Mouse (Mus musculus) gastrocnemius, postnatal 4 days (tissue): ENCODE data around the gene Tbx4. TPM values are rescaled to one million over a fixed set of nuclear protein-coding genes. Genes with fewer than 3 reads are reported as not detected.

Experiments used
- DNase-seq, 2 experiments: peaks; one replicate each; pipeline ENCODE4 v3.0.0; 2021 to 2022; ENCODE audit warnings: low spot score in 2 of 2, mixed read lengths in 2 of 2
- total RNA-seq, 2 experiments: library from RNA; stranded (reverse); gene quantifications; 2 replicates each; pipeline ENCODE4 v1.2.3; 2021

Gene Tbx4
- total RNA-seq, 2 experiments from 2014 or later, result 5.8 to 6.2 TPM

DNA sequence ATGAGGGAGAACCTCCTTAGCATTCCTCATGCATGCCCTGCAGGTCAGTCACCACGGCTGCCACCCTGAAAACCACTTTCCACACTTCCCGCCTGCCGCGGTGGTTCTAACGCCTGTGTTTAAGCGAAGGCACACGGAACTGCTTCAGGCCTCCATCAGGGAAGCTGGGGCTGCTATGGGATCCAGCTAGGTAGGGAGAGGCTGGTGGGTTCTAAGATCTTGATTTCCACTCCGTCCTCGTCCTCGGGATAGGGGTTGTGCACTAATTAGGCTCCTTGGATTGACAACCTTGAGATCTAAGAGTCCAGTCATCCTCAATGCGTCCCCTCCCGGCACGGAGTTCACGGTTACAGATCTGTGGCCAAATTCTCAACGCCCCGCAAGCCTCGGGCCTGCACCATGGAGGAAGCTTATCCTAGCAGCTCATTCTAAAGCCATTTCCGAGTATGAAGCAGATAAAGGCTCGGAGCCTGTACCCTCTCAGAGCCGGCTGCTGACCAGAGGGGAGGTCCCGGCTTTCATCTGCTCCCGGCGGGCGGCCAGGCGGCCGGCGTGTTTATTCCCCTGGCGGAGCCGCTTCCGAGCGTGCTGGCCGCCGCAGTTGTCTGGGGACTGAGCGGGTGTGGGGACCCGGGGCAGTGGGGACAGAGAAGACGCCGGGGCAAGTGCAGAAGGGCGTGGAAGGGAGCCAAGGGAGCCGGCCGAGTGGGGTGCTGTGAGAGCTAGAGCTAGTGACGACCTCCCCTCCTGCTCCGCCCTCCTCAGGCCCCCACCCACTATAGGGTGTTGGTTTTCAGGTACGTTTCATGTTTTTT is 8.7 kb downstream of the Tbx4 start:
- DNase-seq, result peak in 1 of 2 experiments; percentile 58

GRCm38 (mm10) chr11:85896335-85896985 is 10.2 kb downstream of the Tbx4 start:
- DNase-seq, result peak in 1 of 2 experiments; percentile 43

DNA sequence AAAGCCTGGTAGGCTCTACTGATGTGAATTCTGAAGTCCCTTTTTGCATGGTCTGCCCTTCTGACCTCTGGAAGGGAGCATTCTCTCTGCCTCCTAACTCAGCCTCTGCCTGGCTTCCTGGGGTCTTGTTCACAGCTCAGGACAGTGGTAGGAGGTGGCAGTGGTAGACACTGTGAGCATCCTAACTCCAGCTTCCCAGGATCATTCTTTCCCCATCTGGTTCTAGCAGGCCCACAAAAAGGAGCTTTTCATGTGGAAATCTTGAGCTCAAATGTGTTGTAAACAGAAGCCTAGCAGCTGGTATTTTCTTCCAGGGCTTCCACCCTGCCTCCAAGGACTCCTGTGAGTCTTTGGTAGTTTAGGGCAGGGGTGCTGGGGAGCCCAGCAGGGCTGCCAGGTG is 14.1 kb downstream of the Tbx4 start:
- DNase-seq, result no peak

DNA sequence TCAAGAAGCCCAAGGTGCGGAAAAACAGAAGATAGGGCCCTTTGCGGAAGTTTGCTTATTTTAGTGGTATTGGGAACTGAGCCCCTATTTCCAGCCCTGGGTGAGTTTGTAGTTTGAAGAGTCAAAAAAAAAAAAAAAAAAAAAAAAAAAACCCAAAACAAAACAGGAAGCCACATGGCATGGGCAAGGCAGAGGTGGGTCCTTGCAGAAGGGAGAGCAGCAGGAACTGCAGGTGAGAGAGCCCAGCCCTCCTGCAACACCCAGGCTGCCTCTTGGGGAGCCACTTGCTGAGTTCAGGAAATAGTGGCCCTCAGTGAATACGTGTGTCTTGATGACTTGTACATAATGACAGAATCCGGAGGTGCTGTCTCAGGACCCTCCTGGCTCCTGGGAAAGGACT is 23.3 kb downstream of the Tbx4 start:
- DNase-seq, result no peak

GRCm38 (mm10) chr11:85910133-85910532 is 23.9 kb downstream of the Tbx4 start:
- no peak for DNase-seq

GRCm38 (mm10) chr11:85913506-85913905 is 27.3 kb downstream of the Tbx4 start:
- DNase-seq, result peak in 1 of 2 experiments; percentile 43

DNA sequence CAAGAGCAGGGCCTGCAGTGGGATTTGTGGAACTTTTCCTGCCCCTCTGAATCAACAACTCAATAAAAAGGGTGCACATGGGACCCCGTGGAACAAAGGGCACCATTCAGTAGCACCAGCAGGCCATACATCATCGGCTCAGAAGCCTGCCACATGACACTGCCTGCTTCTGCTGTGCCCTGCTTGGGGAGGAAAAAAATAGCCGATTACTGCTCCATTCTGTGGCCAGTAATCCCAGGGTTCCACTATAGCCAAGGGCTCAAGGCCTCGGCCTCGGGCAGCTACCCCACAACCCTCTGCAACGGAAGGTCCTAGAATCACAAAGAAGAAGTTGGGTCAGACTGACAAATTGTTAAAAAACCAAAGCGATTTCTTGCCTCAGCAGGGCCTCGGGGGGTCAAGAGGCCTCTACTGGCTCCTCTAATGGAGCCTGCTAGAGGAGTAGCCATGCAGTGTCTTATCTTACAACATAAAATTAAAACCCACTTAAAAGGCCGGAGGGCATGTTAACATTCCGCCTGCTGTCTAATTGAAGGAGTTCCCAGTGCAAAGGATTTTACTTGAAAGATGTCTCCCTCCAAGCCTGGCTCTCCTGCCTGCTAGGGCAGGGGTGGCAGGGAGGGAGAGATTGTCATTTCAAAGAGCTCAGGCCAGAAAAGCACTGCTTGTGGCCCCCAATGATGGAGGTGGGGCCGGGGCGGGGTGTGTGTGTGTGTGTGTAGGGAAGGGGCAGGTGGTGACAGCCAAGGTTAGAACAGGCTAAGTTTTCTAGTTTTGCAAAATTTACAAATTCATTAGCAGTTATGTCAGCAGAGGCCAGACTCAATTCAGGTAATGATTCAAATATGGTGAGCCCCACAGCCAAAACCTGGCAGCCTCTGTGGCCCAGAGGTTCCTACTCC is 31.1 kb downstream of the Tbx4 start:
- no peak for DNase-seq

DNA sequence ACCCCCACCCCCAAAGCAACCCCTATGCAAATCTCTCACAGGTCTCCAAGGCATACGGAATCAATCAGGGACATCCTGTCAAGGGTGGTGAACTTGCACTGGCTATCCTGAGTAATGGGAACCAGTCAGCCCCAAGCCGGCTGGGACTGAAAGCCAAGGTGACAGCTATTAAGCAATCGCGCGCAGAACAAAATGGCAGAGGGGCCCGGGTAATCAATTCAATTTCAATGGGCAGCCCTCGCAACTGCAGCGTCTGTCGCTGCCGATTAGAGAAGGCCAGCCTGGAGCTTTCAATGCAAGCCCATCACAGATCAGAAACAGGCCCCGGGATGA is 31.7 kb downstream of the Tbx4 start:
- DNase-seq, result no peak

- no peak for DNase-seq
Observed at GRCm38 (mm10) chr11:85918388-85918940, 32.2 kb downstream of the Tbx4 start.

- DNase-seq, result no peak
Observed at GRCm38 (mm10) chr11:85925294-85925743, 39.1 kb downstream of the Tbx4 start.

- no peak for DNase-seq
Observed at GRCm38 (mm10) chr11:85926287-85926764, 40.1 kb downstream of the Tbx4 start.

DNA sequence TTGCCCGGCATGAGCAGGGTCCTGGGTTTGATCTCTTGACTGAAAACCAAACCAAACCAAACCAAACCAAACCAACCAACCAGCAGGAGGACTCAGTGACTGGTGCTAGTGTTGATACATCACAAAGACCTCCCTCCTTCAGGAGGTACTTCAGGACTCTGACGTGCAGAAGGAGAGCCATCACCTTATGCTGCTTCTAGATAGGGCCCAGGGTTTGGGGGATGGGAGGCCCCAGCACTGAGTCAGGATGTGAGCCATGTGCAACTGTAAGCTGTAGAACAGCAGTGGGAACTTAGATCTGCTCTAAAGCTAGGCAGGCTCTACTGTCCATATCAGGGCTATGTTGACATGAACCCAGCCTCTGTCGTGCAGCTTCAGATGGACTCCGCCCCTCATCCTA is 41.9 kb downstream of the Tbx4 start:
- no peak for DNase-seq

DNA sequence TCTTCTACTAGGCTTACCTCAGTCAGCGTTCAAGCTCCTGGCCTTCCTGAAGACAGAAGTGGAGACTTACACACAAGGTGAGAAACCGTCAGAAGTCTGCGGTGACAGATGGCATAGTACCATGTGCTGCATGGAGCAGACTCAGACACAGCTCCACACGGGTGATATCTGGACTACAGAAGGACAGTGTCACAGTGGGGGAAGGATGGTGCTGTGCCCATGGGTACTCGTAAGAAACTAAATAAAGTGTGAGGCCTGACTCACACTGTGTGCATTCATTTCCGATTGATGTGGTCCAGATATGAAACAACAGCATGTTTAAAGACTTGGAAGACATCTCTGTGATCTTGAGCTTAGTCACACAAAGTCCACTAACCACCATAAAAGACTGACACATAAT is 43.4 kb downstream of the Tbx4 start:
- no peak for DNase-seq

DNA sequence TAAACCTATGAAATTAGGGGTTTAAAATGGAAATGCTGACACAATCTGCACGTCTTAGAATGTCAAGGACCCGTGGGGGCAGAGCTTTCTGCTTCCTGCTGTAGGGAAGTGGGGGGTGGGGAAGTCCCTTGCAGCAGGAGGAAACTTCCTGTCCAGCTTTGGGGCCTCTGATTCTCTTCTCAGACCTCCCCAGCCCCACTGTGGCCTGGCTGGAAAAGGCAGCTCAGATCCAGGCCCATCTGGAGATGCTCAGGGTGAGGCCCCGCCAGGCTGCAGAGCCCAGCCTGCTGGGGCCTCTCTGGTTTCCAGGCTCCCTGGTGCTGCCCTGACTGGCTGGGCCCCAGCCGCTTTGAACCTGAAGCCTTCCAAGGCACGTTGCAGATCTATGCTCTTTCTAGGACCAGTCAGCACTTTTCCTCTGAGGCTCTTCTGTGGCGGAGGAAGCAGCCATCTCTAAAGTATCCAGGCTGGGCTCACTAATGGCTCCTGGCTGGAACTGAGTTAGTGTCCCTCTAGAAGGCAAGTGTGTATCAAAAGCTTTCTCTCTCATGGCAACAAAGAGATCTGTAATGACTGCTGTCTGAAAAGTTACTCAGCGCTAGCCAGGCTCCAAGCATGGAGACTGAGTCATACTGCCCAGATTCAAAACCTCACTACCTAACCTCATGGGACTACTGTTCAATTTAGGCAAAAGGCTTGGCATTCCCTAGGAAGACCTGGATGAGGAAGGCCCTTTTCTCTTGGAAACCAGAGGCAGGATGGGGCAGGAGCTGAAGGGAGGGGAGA is 55.8 kb downstream of the Tbx4 start:
- DNase-seq, result peak; percentile 43 to 67

- DNase-seq, result no peak
Observed at GRCm38 (mm10) chr11:85948765-85949164, 62.5 kb downstream of the Tbx4 start.

- DNase-seq, result no peak
Observed at GRCm38 (mm10) chr11:85949749-85950148, 63.5 kb downstream of the Tbx4 start.

GRCm38 (mm10) chr11:85952538-85952937 is 66.3 kb downstream of the Tbx4 start:
- no peak for DNase-seq

DNA sequence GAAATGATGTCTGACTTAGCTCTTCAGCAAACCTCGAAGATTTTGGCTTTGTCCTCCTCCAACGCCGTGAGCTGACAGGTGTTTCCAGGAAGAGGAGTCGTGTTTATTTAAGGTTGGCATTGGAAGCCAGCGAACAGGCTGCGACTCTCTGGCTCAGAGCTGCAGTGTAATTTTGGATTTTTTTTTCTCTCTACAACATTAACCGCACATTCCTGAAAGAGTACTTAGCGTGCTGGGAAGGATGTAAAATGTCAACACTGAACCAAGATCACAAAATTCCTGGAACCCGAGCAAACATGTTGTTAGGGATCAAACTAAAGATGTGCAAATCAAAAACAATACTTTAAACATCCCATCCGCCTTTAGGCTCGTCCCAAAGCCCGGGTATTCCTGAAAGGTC is 69.4 kb downstream of the Tbx4 start:
- no peak for DNase-seq

GRCm38 (mm10) chr11:85956422-85956821 is 70.2 kb downstream of the Tbx4 start:
- DNase-seq, result no peak
